In the genomic region with DNA sequence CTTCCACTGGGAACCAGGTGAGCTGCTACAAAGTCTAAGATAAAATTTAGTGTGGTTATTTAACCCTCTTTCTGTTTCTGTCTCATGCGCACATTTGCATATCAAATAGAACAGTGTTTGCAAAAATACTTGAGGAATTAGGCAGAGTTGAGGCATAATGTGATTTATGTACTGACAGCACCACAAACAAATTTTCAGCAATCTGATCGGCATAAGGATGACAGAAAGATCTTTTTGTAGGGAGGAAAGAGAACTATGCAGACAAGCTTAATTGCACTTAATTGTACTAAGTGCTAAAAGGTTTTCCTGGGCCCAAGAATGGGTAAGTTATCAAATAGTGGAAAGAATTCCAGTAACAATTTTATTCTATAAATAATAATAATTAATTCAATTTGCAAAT, we compare ENCODE assay signal across 15 mouse cellular contexts.
"Had no signal": no experiment of that assay in that cellular context is flagged by ENCODE, and none has a peak within 500 bp of the region (broad histone marks: within the 10 kb centered on the region; RNA-seq: fewer than 3 reads in every experiment).

No protein-coding gene starts in this region.

- H3K9me3 ChIP-seq: liver, embryonic 13.5 days; neural tube, embryonic 12.5 days; neural tube, embryonic 15.5 days had no signal

- H3K4me3 ChIP-seq: left cerebral cortex, adult 2 months; liver, embryonic 13.5 days; neural tube, embryonic 12.5 days; neural tube, embryonic 15.5 days had no signal

- H3K4me1 ChIP-seq: liver, embryonic 13.5 days; neural tube, embryonic 12.5 days had no signal

- H3K4me2 ChIP-seq: liver, embryonic 13.5 days; midbrain, embryonic 11.5 days; neural tube, embryonic 12.5 days; neural tube, embryonic 15.5 days had no signal

- H3K36me3 ChIP-seq: liver, embryonic 13.5 days; neural tube, embryonic 12.5 days; neural tube, embryonic 15.5 days had no signal

- H3K9ac ChIP-seq: liver, embryonic 13.5 days; neural tube, embryonic 12.5 days; neural tube, embryonic 15.5 days had no signal

- DNase-seq: kidney, adult 9 months; kidney, postnatal 14 days; kidney, postnatal 4 days; liver, embryonic 13.5 days; lung, adult 2 months; lung, postnatal 14 days; lung, postnatal 4 days; right cerebral cortex, postnatal 14 days; right cerebral cortex, postnatal 4 days; thymus, adult 18-20 months; thymus, postnatal 36 days had no signal

- H3K27ac ChIP-seq: left cerebral cortex, adult 2 months; liver, embryonic 13.5 days; neural tube, embryonic 12.5 days had no signal

- H3K27me3 ChIP-seq: liver, embryonic 13.5 days; neural tube, embryonic 12.5 days; neural tube, embryonic 15.5 days had no signal
